Mouse (Mus musculus): ENCODE measurements at regions not wholly inside any gene's neighbourhood (a gene's known extent, or its start where the extent isn't known, plus 50 kb on each side); places are given as distances from the start of the nearest gene placed in this dataset.

GRCm38 (mm10) chr17:62417584-62417983, 463.5 kb downstream of the Efna5 start:
- TF ChIP-seq EP300 (IDR thresholded peaks at IDR 0.05; ENCODE audit: low read depth) (no peak), CTCF (IDR thresholded peaks at IDR 0.05; ENCODE audit: low read depth) (no peak)

All from liver, postnatal 0 days (tissue).